Mouse (Mus musculus) kidney, adult 2 months (tissue): ENCODE measurements around the gene Ogfrl1.

Experiments
- CTCF ChIP-seq: fragments of 200-500 bp; conservative IDR thresholded peaks from 2 replicates; pipeline ENCODE4 v1.5.1; 2011; ENCODE audit warnings: low read depth, mild to moderate bottlenecking, control low read depth, low read length, moderate library complexity, mixed read lengths; ENCODE audit not compliant: insufficient read depth, insufficient read length
- POLR2A ChIP-seq: fragments of 200-500 bp; IDR thresholded peaks from one replicate; pipeline ENCODE4 v1.6.1; 2011; ENCODE audit warnings: low read depth, low read length, control low read depth

DNA sequence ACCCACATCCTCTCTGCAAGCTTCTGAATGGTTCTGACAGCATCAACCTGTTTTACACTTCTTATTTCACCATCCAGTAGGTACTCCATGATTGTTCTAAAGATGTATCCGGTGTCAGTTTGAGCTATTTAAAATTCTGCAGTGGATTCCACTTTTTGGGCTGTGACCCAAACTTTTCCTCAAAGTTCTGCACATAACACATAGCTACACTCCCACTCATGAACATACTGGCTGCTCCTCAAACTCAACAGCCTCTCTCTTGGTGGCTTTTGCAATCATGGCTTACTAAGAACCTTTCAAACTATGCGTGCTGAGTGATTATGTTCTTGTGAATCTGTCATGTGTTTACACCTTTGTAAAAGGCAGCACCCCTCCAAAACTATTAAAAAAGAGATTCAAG, 12.4 kb upstream of the Ogfrl1 start:
- TF ChIP-seq CTCF, result no peak
- no peak for TF ChIP-seq POLR2A
